Mouse (Mus musculus) erythroblast, embryonic 14.5 days (primary cell): ENCODE results near the gene Smg9.

Experiments used
- GATA1 ChIP-seq: IDR thresholded peaks from 2 replicates; pipeline ENCODE4 v1.6.1; 2012; ENCODE audit warnings: low read length, inconsistent platforms, mixed read lengths
- TAL1 ChIP-seq: IDR thresholded peaks from 3 replicates; pipeline ENCODE4 v1.6.1; 2012; ENCODE audit warnings: low read length, inconsistent platforms, mixed read lengths

DNA sequence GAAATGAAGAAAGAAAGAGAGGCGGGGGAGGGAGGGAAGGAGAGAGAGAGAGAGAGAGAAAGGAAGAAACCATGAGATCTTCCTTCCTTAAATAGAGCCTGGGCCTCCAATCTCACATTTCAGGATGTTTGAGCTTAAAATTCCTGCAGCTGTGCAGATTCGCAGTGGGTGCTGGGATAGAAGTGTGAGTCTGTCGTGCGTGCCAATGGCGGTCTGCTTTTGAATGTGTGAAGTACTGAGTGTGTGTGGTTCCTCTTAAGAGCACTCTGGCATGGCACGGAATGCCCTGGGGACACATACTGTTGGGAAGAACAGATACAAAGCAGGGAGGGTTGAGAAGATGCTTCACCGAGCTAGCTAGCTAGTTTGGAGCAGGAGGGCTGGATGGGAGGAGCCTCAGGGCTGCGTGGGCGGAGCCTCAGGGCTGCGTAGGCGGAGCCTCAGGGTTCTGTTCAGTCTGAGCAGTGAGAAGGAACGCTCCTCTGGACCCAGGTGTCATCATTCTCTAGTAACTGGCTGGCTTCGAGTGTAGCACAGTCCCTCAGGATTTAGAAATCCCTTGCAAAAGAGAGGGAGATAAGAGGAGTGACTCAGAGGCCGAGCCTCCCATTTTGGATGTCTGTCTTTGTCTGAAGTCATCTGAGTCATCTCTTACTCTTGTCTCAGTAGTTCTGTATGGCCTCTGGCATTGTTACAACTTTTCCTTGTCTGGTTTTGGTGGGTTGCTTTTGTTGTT is 49.5 kb downstream of the Smg9 start:
- TF ChIP-seq GATA1 (no peak), TAL1 (no peak)
